ENCODE assay signal across 8 mouse cellular contexts in genomic region chr11:97744718-97745330, GRCm38 (mm10). TPM values are rescaled to one million over a fixed set of nuclear protein-coding genes. Genes with fewer than 3 reads are reported as not detected.
A peak's percentile ranks its signal among the peaks of the same experiment; 100 is the strongest.
DNase-seq lines count a peak whose midpoint lies in the region; ATAC-seq and TF ChIP-seq lines count a peak whose summit lies in the region.

No protein-coding gene starts in this region.

- peak; percentile 100 for DNase-seq in 416B (ENCODE audit: low read depth)
- DNase-seq in heart, adult 8-10 months (ENCODE audit: low spot score): peak; percentile 98
- peak; percentile 100 for DNase-seq in kidney, adult 9 months
- DNase-seq in limb, embryonic 14.5 days (ENCODE audit: low spot score): peak; percentile 99
- peak; percentile 100 for DNase-seq in midbrain, postnatal 0 days (ENCODE audit: low spot score)
- peak; percentile 98 for DNase-seq in spleen, postnatal 14 days (ENCODE audit: low spot score in 2 of 2)

- ATAC-seq in embryonic facial prominence, embryonic 15.5 days (ENCODE audit: insufficient number of reproducible peaks, low FRiP score, low TSS enrichment, low read depth): peak; percentile 96
- ATAC-seq in limb, embryonic 14.5 days (ENCODE audit: low FRiP score, low read depth): peak; percentile 96
- peak; percentile 94 for ATAC-seq in midbrain, postnatal 0 days (ENCODE audit: low FRiP score)

- TF ChIP-seq CTCF in bone marrow, adult 2 months (IDR thresholded peaks at IDR 0.05; ENCODE audit: control insufficient read depth, insufficient read depth, low read length): no peak
- TF ChIP-seq CTCF in midbrain, postnatal 0 days (IDR thresholded peaks at IDR 0.05): no peak; the same call in 1 of the 2 replicates

- H3K4me2 ChIP-seq in embryonic facial prominence, embryonic 15.5 days (replicated peaks): peak overlapping the region; percentile 61
- peak overlapping the region; percentile 51 for H3K4me2 ChIP-seq in limb, embryonic 14.5 days (replicated peaks; ENCODE audit: low read depth, low read length, severe bottlenecking)
- H3K4me2 ChIP-seq in midbrain, postnatal 0 days (ENCODE audit: low read depth, low read length, poor library complexity, severe bottlenecking): peak overlapping the region; percentile 77

- peak overlapping the region; percentile 89 for H3K27ac ChIP-seq in bone marrow, adult 2 months (ENCODE audit: control insufficient read depth, insufficient read depth, low read depth, low read length, poor library complexity)
- peak overlapping the region; percentile 97 for H3K27ac ChIP-seq in embryonic facial prominence, embryonic 15.5 days (replicated peaks)
- H3K27ac ChIP-seq in limb, embryonic 14.5 days (replicated peaks; ENCODE audit: low read depth, low read length): peak overlapping the region; percentile 93
- peak overlapping the region; percentile 99 for H3K27ac ChIP-seq in midbrain, postnatal 0 days (ENCODE audit: low read depth, low read length)

- H3K9me3 ChIP-seq in embryonic facial prominence, embryonic 15.5 days (replicated peaks): no peaks in the 10 kb centered on the region
- no peaks in the 10 kb centered on the region for H3K9me3 ChIP-seq in limb, embryonic 14.5 days (ENCODE audit: control insufficient read depth, low read length)
- no peaks in the 10 kb centered on the region for H3K9me3 ChIP-seq in midbrain, postnatal 0 days (ENCODE audit: low read length)

- no peak; the same call in 1 of the 2 replicates for TF ChIP-seq POLR2A in bone marrow, adult 2 months (IDR thresholded peaks at IDR 0.05; ENCODE audit: borderline replicate concordance, control insufficient read depth, low read depth, low read length)
- TF ChIP-seq POLR2A in limb, embryonic 14.5 days (IDR thresholded peaks at IDR 0.05; ENCODE audit: borderline replicate concordance, extremely low read depth, insufficient read depth, insufficient read length): no peak

- H3K4me1 ChIP-seq in bone marrow, adult 2 months (ENCODE audit: control insufficient read depth, insufficient read depth, low read length): peaks cover 4% of the 10 kb centered on the region
- peaks cover 32% of the 10 kb centered on the region for H3K4me1 ChIP-seq in embryonic facial prominence, embryonic 15.5 days
- H3K4me1 ChIP-seq in limb, embryonic 14.5 days (ENCODE audit: control insufficient read depth, insufficient read depth, low read length): peaks cover 15% of the 10 kb centered on the region
- H3K4me1 ChIP-seq in midbrain, postnatal 0 days (ENCODE audit: insufficient read depth, low read length): peaks cover 17% of the 10 kb centered on the region

- peak overlapping the region; percentile 80 for H3K4me3 ChIP-seq in bone marrow, adult 2 months (replicated peaks; ENCODE audit: control insufficient read depth, low read depth, low read length)
- H3K4me3 ChIP-seq in embryonic facial prominence, embryonic 15.5 days (replicated peaks): peak overlapping the region; percentile 73
- peak overlapping the region; percentile 80 for H3K4me3 ChIP-seq in limb, embryonic 14.5 days (replicated peaks; ENCODE audit: low read length)
- peak overlapping the region; percentile 71 for H3K4me3 ChIP-seq in midbrain, postnatal 0 days (ENCODE audit: low read depth, low read length)

- 1% methylated on average over 57 of the region's 57 CpGs for WGBS in bone marrow, adult 2 months
- under 1% methylated on average over 44 of the region's 57 CpGs for WGBS in embryonic facial prominence, embryonic 15.5 days
- under 1% methylated on average over 26 of the region's 57 CpGs for WGBS in limb, embryonic 14.5 days
- WGBS in midbrain, postnatal 0 days: under 1% methylated on average over 33 of the region's 57 CpGs

- H3K9ac ChIP-seq in embryonic facial prominence, embryonic 15.5 days: peak overlapping the region; percentile 74
- peak overlapping the region; percentile 83 for H3K9ac ChIP-seq in limb, embryonic 14.5 days (ENCODE audit: low read depth, low read length, severe bottlenecking)
- peak overlapping the region; percentile 92 for H3K9ac ChIP-seq in midbrain, postnatal 0 days (replicated peaks; ENCODE audit: low read length, poor library complexity, severe bottlenecking)

- H3K36me3 ChIP-seq in embryonic facial prominence, embryonic 15.5 days: peaks cover 38% of the 10 kb centered on the region
- H3K36me3 ChIP-seq in limb, embryonic 14.5 days (ENCODE audit: control insufficient read depth, insufficient read depth, low read length): peaks cover 37% of the 10 kb centered on the region
- peaks cover 15% of the 10 kb centered on the region; the same call in 1 of the 2 replicates for H3K36me3 ChIP-seq in midbrain, postnatal 0 days (ENCODE audit: insufficient read depth, low read length)

- no peaks in the 10 kb centered on the region for H3K27me3 ChIP-seq in embryonic facial prominence, embryonic 15.5 days
- H3K27me3 ChIP-seq in limb, embryonic 14.5 days (ENCODE audit: control insufficient read depth, insufficient read depth, low read length): no peaks in the 10 kb centered on the region
- no peaks in the 10 kb centered on the region for H3K27me3 ChIP-seq in midbrain, postnatal 0 days (ENCODE audit: insufficient read depth, low read length)

RNA-seq across cellular contexts. Expression of gene Pip4k2b, which starts 0.3 kb away (rescaled TPM):
- 9.5 and 11.7 TPM in 2 replicates for polyA plus RNA-seq in bone marrow, adult 2 months (2011; ENCODE audit: insufficient read depth, insufficient read length, low replicate concordance, missing spikeins)
- 1.7 and 2.0 TPM in 2 replicates for polyA plus RNA-seq in embryonic facial prominence, embryonic 15.5 days (2015; fragmentation: Nextera tagmentation; extraction: Ambion mirVana)
- 10 to 100 TPM; 21.9 to 26.6 (median 25.6) TPM for total RNA-seq in heart, adult 8-10 months (2022)
- 34.4 and 37.4 TPM in 2 replicates for polyA plus RNA-seq in limb, embryonic 14.5 days (2012; rRNA removed)
- polyA plus RNA-seq in limb, embryonic 14.5 days (2014; fragmentation: Nextera tagmentation; extraction: Ambion mirVana): 2.2 and 2.3 TPM in 2 replicates
- 149 and 166 TPM in 2 replicates for total RNA-seq in midbrain, postnatal 0 days (2014; rRNA removed)
- 4.1 and 5.2 TPM in 2 replicates for polyA plus RNA-seq in midbrain, postnatal 0 days (2015; fragmentation: Nextera tagmentation; extraction: Ambion mirVana)

RNA-seq across cellular contexts. Expression of gene Cwc25, which starts 21.5 kb away (rescaled TPM):
- polyA plus RNA-seq in bone marrow, adult 2 months (2011; ENCODE audit: insufficient read depth, insufficient read length, low replicate concordance, missing spikeins): 10.4 and 11.7 TPM in 2 replicates
- 18.0 and 20.7 TPM in 2 replicates for polyA plus RNA-seq in embryonic facial prominence, embryonic 15.5 days (2015; fragmentation: Nextera tagmentation; extraction: Ambion mirVana)
- total RNA-seq in heart, adult 8-10 months (2022): 1 to 10 TPM; 6.1 to 7.1 (median 6.3) TPM
- 20.6 and 22.0 TPM in 2 replicates for polyA plus RNA-seq in limb, embryonic 14.5 days (2012; rRNA removed)
- polyA plus RNA-seq in limb, embryonic 14.5 days (2014; fragmentation: Nextera tagmentation; extraction: Ambion mirVana): 11.6 and 11.7 TPM in 2 replicates
- 11.8 and 16.0 TPM in 2 replicates for total RNA-seq in midbrain, postnatal 0 days (2014; rRNA removed)
- polyA plus RNA-seq in midbrain, postnatal 0 days (2015; fragmentation: Nextera tagmentation; extraction: Ambion mirVana): 12.0 TPM in 2 replicates

RNA-seq across cellular contexts. Expression of gene 1700001P01Rik, which starts 30.9 kb away (rescaled TPM):
- not detected in 2 replicates for polyA plus RNA-seq in bone marrow, adult 2 months (2011; ENCODE audit: insufficient read depth, insufficient read length, low replicate concordance, missing spikeins)
- 0.95 TPM in 1 of 2 replicates, not detected in the other for polyA plus RNA-seq in embryonic facial prominence, embryonic 15.5 days (2015; fragmentation: Nextera tagmentation; extraction: Ambion mirVana)
- not detected for total RNA-seq in heart, adult 8-10 months (2022)
- polyA plus RNA-seq in limb, embryonic 14.5 days (2012; rRNA removed): 0.34 TPM in 1 of 2 replicates, not detected in the other
- 0.35 TPM in 1 of 2 replicates, not detected in the other for polyA plus RNA-seq in limb, embryonic 14.5 days (2014; fragmentation: Nextera tagmentation; extraction: Ambion mirVana)
- not detected in 2 replicates for total RNA-seq in midbrain, postnatal 0 days (2014; rRNA removed)
- polyA plus RNA-seq in midbrain, postnatal 0 days (2015; fragmentation: Nextera tagmentation; extraction: Ambion mirVana): 0.29 TPM in 1 of 2 replicates, not detected in the other

RNA-seq across cellular contexts. Expression of gene Rpl23, which starts 37.4 kb away (rescaled TPM):
- polyA plus RNA-seq in bone marrow, adult 2 months (2011; ENCODE audit: insufficient read depth, insufficient read length, low replicate concordance, missing spikeins): 550 and 853 TPM in 2 replicates
- polyA plus RNA-seq in embryonic facial prominence, embryonic 15.5 days (2015; fragmentation: Nextera tagmentation; extraction: Ambion mirVana): 567 and 575 TPM in 2 replicates
- 100 to 1,000 TPM; 425 to 610 (median 521) TPM for total RNA-seq in heart, adult 8-10 months (2022)
- 456 and 903 TPM in 2 replicates for polyA plus RNA-seq in limb, embryonic 14.5 days (2012; rRNA removed)
- 730 and 764 TPM in 2 replicates for polyA plus RNA-seq in limb, embryonic 14.5 days (2014; fragmentation: Nextera tagmentation; extraction: Ambion mirVana)
- total RNA-seq in midbrain, postnatal 0 days (2014; rRNA removed): 177 and 224 TPM in 2 replicates
- 308 and 329 TPM in 2 replicates for polyA plus RNA-seq in midbrain, postnatal 0 days (2015; fragmentation: Nextera tagmentation; extraction: Ambion mirVana)

RNA-seq across cellular contexts. Expression of gene Psmb3, which starts 41.6 kb away (rescaled TPM):
- polyA plus RNA-seq in bone marrow, adult 2 months (2011; ENCODE audit: insufficient read depth, insufficient read length, low replicate concordance, missing spikeins): 138 and 152 TPM in 2 replicates
- polyA plus RNA-seq in embryonic facial prominence, embryonic 15.5 days (2015; fragmentation: Nextera tagmentation; extraction: Ambion mirVana): 440 and 475 TPM in 2 replicates
- 100 to 1,000 TPM; 145 to 154 (median 150) TPM for total RNA-seq in heart, adult 8-10 months (2022)
- polyA plus RNA-seq in limb, embryonic 14.5 days (2012; rRNA removed): 368 and 421 TPM in 2 replicates
- 489 and 508 TPM in 2 replicates for polyA plus RNA-seq in limb, embryonic 14.5 days (2014; fragmentation: Nextera tagmentation; extraction: Ambion mirVana)
- total RNA-seq in midbrain, postnatal 0 days (2014; rRNA removed): 386 and 449 TPM in 2 replicates
- 473 and 491 TPM in 2 replicates for polyA plus RNA-seq in midbrain, postnatal 0 days (2015; fragmentation: Nextera tagmentation; extraction: Ambion mirVana)

Comparison
In these comparisons a context has a peak if more than half of its experiments do, and no peak if none do; other contexts are left out.
1. Peak in every context shown above with its lines: DNase-seq, ATAC-seq, H3K4me3 ChIP-seq and H3K27ac ChIP-seq.